Mouse (Mus musculus): ENCODE data around the gene Fabp2. TPM values are rescaled to one million over a fixed set of nuclear protein-coding genes. Genes with fewer than 3 reads are reported as not detected.
A peak's percentile ranks its signal among the peaks of the same experiment; 100 is the strongest.
"Not testable (repeated sequence)": the region's sequence is repeated elsewhere in the genome, so short reads cannot be mapped to it uniquely, and the experiment has no call there.

Fabp2 gene
- total RNA-seq, 1 experiment from 2014 or later: not detected

DNA sequence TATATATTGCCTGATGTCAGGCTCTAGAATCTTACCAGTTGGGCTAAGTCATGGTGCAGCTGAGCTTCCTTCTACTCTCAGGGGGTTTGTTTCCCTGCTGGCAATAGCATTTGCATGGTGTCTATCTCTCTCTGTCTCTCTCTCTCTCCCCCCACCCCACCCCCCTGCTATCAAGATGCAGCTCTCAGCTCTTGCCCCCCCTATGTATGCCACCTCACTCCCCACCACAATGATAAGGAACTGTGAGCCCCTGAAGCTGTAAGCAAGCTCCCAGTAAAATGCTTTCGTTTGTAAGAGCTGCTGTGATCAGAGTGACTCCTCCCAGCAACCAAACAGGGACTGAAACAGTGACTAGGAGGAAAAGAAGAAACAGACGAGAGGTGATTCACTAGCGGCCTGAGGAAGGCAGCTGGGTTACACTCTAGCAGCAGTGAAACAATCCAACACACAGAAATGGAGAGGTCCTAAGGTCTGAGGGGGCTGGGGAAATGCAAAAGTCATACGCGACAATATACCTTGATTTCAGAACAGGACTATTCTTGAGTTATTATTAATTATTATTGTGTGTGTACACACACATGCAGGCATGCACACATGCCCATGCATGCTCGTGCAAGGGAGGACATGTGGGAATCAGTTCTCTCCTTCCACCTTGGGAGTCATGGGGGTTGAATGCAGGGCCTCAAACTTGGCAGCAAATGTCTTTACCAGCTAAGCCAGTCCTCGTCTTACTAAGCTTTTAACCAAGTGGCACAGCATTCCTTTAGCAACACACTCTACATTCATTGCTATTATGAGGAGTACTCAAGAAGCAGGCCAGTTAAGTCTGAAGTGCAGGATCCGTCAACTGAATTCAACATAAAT is 25.9 kb downstream of the Fabp2 start:
- no peak for DNase-seq

GRCm38 (mm10) chr3:122921676-122922527 is 27.0 kb downstream of the Fabp2 start:
- no peak for DNase-seq

DNA sequence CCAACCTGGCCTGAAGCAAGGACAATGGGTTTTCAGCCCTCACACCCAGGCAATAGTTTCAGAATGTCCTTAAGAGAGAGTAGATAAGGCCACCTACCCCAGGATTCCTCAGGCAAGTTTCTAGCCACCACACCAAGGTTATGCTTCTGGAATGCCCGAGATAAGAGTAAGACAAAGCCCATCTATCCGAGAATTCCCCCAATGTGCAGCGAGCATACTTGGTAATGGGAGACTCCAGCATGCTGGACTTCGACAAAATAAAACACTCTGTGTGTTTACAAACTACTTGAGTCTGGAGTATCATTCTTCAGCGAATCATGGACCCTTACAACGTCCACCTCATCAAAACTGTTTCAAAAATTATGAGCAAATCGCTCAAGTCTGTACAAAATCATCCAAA is 28.3 kb downstream of the Fabp2 start:
- no peak for DNase-seq

- DNase-seq: peak; percentile 98
Observed at GRCm38 (mm10) chr3:122924009-122924914, 29.4 kb downstream of the Fabp2 start, which contains the start of gene 1810037I17Rik. TSS of gene 1810037I17Rik (plus strand) at chr3:122924203.

DNA sequence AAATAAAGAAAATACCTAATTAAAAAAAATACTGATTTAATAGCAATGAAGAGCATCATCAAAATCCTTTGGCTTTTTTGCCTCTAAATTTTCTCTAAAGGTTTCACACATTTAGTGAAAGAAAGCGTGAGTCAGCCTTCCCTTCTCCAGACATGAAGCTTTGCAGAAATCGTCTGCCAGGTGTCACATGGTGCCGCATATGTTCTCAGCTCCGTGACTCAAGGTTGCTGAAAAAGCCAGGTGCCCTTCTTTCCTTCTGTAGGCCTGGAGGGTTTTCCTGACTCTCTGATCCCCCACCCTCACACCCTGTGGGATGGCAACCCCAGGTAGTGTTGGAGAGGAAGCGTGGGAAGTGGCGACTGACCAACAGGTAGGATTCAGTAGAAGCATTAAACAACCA is 34.9 kb downstream of the Fabp2 start:
- DNase-seq: no peak

DNA sequence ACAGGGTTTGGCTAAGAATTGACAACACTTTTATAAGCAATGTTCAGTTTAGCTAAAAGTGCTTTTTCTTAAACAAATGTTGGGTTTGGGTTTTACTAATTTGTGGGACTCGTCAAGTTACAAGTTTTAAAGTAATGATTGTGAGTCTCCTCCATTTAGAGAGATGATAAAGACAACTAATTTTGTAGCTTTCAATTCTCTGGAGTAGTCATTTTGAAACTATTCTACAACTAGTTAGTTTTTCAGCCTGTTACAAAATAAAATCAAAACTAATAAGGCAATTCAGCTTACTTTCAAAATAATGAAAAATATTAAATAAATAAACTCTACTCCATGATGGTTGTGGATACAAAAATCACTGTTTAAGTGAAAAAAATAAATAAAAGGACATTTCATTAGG is 37.6 kb downstream of the Fabp2 start:
- DNase-seq: no peak

GRCm38 (mm10) chr3:122937176-122937575 is 42.3 kb downstream of the Fabp2 start:
- DNase-seq: not testable (repeated sequence)

DNA sequence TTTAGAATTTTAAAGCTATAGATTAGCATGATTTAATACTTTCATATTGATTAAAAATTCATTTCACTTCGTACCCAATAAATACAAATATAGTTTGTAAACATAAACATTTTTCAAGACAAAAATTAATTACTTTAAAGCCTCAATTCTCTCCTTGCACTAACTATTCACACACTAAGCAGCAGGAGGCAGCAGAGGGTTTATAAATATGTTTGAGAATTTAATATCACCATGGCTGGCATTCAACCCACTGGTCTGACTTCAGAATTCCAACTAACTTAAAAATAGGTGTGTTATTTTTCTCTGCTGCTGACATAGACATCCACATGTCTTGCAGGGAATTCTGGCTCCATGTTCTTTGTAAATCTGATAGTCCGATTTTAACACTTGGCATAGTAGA is 44.3 kb downstream of the Fabp2 start:
- DNase-seq: no peak

GRCm38 (mm10) chr3:122943387-122943890 is 48.6 kb downstream of the Fabp2 start:
- DNase-seq: peak; percentile 32

Other genes starting within 250 kb of the Fabp2 start
- 30.3 and 49.4 TPM in 2 replicates for gene Pde5a, start 166.1 kb upstream of the Fabp2 start, total RNA-seq (2021)
- not detected in 2 replicates for gene Gm10959, start 24.3 kb downstream of the Fabp2 start, total RNA-seq (2021)
- gene 1810037I17Rik, start 29.1 kb downstream of the Fabp2 start, total RNA-seq (2021): 42.8 and 52.2 TPM in 2 replicates
- 30.5 and 40.3 TPM in 2 replicates for gene Usp53, start 89.4 kb downstream of the Fabp2 start, total RNA-seq (2021)
- not detected in 2 replicates for gene Myoz2, start 139.9 kb downstream of the Fabp2 start, total RNA-seq (2021)

Data from adrenal gland, postnatal 25 days (tissue).